Mouse (Mus musculus) layer of hippocampus, adult 9-10 months (tissue): ENCODE results near the gene Cd200r4.

Experiments
- DNase-seq: peaks from one replicate; pipeline ENCODE4 v3.0.0; 2022; ENCODE audit warnings: low spot score

Gene Cd200r4

DNA sequence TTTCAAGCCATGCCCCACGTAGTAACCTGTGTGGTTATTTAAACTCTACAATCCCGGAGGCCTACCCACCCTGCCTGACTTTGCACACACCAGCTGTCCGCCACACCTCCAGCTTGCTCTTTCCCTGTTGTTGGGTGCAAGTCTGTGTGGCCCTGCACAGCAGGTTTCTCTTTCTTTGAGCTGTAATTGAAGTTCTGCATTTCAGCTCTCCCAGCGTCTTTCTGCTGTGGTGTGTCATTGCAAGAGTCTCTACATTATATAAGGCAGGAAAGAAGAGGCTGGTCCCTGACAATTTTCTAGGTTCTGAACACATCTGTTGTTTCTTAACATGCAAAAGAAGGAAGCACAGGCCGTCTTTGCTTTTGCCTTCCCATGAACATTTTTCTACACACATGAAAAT, 65.1 kb downstream of the Cd200r4 start:
- DNase-seq: no peak

DNA sequence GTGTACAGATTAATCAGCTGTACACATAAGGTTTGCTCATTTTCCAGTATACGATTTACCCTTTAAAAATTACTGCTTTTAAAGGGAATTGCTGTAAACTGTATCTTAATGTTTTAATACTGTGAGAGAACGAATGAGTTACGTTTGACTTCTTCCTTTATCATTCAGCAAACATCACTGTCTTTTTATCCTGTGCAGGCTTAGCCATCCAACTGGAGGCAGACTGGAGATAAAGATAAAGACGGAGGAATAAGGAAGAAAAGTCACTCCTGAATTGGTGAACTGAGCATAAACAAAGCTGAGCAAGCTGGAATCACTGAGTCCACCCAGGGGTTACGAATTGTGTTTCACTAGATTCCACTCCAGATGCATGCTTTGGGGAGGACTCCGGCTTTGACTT, 66.1 kb downstream of the Cd200r4 start:
- DNase-seq: no peak
